8 mouse cellular contexts compared by ENCODE assay signal in genomic region chr2:167294216-167294615, GRCm38 (mm10). TPM values are rescaled to one million over a fixed set of nuclear protein-coding genes. Genes with fewer than 3 reads are reported as not detected.
DNase-seq lines count a peak whose midpoint lies in the region; ATAC-seq and TF ChIP-seq lines count a peak whose summit lies in the region.

No protein-coding gene starts in this region.

- peak; percentile 5 to 9 for DNase-seq in cerebellum, postnatal 14 days
- DNase-seq in cerebellum, adult 11 months: no peak
- DNase-seq in kidney, adult 9 months: peak; percentile 1
- DNase-seq in urinary bladder, postnatal 25 days (ENCODE audit: low spot score): peak; percentile 1
- DNase-seq in urinary bladder, adult 18-20 months (ENCODE audit: low spot score in 2 of 2): no peak
- no peak for DNase-seq in hindbrain, postnatal 0 days (ENCODE audit: low spot score)

- H3K9ac ChIP-seq in kidney, embryonic 15.5 days: no peak overlapping the region
- no peak overlapping the region for H3K9ac ChIP-seq in hindbrain, postnatal 0 days (replicated peaks; ENCODE audit: low read length)

- no peak for ATAC-seq in kidney, embryonic 15.5 days (replicated peaks; ENCODE audit: low FRiP score)
- no peak for ATAC-seq in megakaryocyte progenitor cell, adult 5-6 weeks (replicated peaks; ENCODE audit: poor library complexity)
- ATAC-seq in hindbrain, postnatal 0 days: no peak

- H3K4me1 ChIP-seq in kidney, embryonic 15.5 days: peaks cover 28% of the 10 kb centered on the region
- H3K4me1 ChIP-seq in hindbrain, postnatal 0 days (ENCODE audit: insufficient read depth, low read length): 0 out of 2 replicates have a peak, but pooled peaks cover 5% of the 10 kb centered on the region

- no peak overlapping the region for H3K4me3 ChIP-seq in kidney, embryonic 15.5 days (replicated peaks)
- H3K4me3 ChIP-seq in hindbrain, postnatal 0 days (ENCODE audit: low read length): no peak overlapping the region

- TF ChIP-seq CTCF in hindbrain, postnatal 0 days (IDR thresholded peaks at IDR 0.05; ENCODE audit: low read depth): no peak

- H3K9me3 ChIP-seq in kidney, embryonic 15.5 days (replicated peaks): no peaks in the 10 kb centered on the region
- H3K9me3 ChIP-seq in hindbrain, postnatal 0 days (ENCODE audit: low read length): no peaks in the 10 kb centered on the region

- no peaks in the 10 kb centered on the region for H3K36me3 ChIP-seq in kidney, embryonic 15.5 days
- H3K36me3 ChIP-seq in hindbrain, postnatal 0 days (ENCODE audit: insufficient read depth, low read length): no peaks in the 10 kb centered on the region

- WGBS in kidney, embryonic 15.5 days: 79% methylated on average over 7 of the region's 7 CpGs
- 72% methylated on average over 7 of the region's 7 CpGs for WGBS in hindbrain, postnatal 0 days

- no peak overlapping the region for H3K27ac ChIP-seq in kidney, embryonic 15.5 days
- H3K27ac ChIP-seq in hindbrain, postnatal 0 days: no peak overlapping the region

- H3K27me3 ChIP-seq in kidney, embryonic 15.5 days: no peaks in the 10 kb centered on the region
- no peaks in the 10 kb centered on the region for H3K27me3 ChIP-seq in hindbrain, postnatal 0 days (ENCODE audit: insufficient read depth, low read length)

- no peak overlapping the region for H3K4me2 ChIP-seq in kidney, embryonic 15.5 days
- no peak overlapping the region for H3K4me2 ChIP-seq in hindbrain, postnatal 0 days (ENCODE audit: low read depth, low read length)

RNA-seq across cellular contexts. Expression of gene Ptgis, which starts 53.8 kb away (rescaled TPM):
- polyA plus RNA-seq in kidney, embryonic 15.5 days (2015; fragmentation: Nextera tagmentation; extraction: Ambion mirVana): 18.7 and 21.1 TPM in 2 replicates
- total RNA-seq in megakaryocyte progenitor cell, adult 5-6 weeks (2015): not detected in 2 replicates
- total RNA-seq in megakaryocyte progenitor cell, adult 5-6 weeks (2017): not detected in 2 replicates
- total RNA-seq in hindbrain, postnatal 0 days (2014; rRNA removed): 3.2 and 7.7 TPM in 2 replicates
- polyA plus RNA-seq in hindbrain, postnatal 0 days (2015; fragmentation: Nextera tagmentation; extraction: Ambion mirVana): 4.1 and 4.4 TPM in 2 replicates

RNA-seq across cellular contexts. Expression of gene B4galt5, which starts 54.8 kb away (rescaled TPM):
- 9.6 and 12.7 TPM in 2 replicates for polyA plus RNA-seq in kidney, embryonic 15.5 days (2015; fragmentation: Nextera tagmentation; extraction: Ambion mirVana)
- total RNA-seq in megakaryocyte progenitor cell, adult 5-6 weeks (2015): 14.6 and 23.7 TPM in 2 replicates
- 15.4 and 24.2 TPM in 2 replicates for total RNA-seq in megakaryocyte progenitor cell, adult 5-6 weeks (2017)
- total RNA-seq in hindbrain, postnatal 0 days (2014; rRNA removed): 60.5 and 67.5 TPM in 2 replicates
- 28.9 and 31.5 TPM in 2 replicates for polyA plus RNA-seq in hindbrain, postnatal 0 days (2015; fragmentation: Nextera tagmentation; extraction: Ambion mirVana)

Comparison
In these comparisons a context has a peak if more than half of its experiments do, and no peak if none do; other contexts are left out.
1. DNase-seq: peak in cerebellum, postnatal 14 days (2 of 2), kidney, adult 9 months (single experiment) and urinary bladder, postnatal 25 days (single experiment); none in cerebellum, adult 11 months (single experiment), urinary bladder, adult 18-20 months (0 of 2) and hindbrain, postnatal 0 days (single experiment).